Mouse (Mus musculus): ENCODE results near the gene Pik3ap1.

DNA sequence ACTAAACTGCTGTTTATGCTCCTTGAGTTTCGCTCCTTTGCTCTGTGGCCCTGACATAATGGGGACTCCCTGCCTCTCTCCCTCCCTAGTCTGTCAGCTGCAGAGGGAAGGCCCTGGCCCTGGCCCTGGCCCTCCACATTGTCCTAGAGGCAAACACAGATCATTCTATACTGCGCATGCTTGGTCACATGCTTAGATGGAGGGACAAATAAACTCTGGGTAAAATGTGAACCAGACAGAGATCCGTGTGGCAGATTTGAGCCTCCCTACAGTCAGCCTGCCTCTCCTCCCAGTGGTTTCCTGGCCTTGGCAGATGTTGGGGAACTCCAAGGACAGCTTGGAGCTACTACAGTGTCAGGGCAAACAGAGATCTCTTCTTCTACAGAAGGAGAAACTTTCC, 81.0 kb downstream of the Pik3ap1 start:
- TF ChIP-seq CTCF (IDR thresholded peaks at IDR 0.05; ENCODE audit: extremely low read depth, insufficient read depth, insufficient read length, insufficient replicate concordance) (no peak), POLR2A (IDR thresholded peaks at IDR 0.05; ENCODE audit: low read depth, low read length) (no peak)

Data from spleen, adult 2 months (tissue).